Mouse (Mus musculus) ES-E14 (cell line): Measurements from ENCODE around the gene Il2ra.

Experiments
- CHD2 ChIP-seq: IDR thresholded peaks from 2 replicates; pipeline ENCODE4 v1.6.1; 2014; ENCODE audit warnings: mild to moderate bottlenecking, low read depth, low read length, inconsistent platforms
- MAFK ChIP-seq: IDR thresholded peaks from 2 replicates; pipeline ENCODE4 v1.6.1; 2014; ENCODE audit warnings: mild to moderate bottlenecking, low read depth, low read length, inconsistent platforms; ENCODE audit not compliant: insufficient read depth
- ZC3H11A ChIP-seq: IDR thresholded peaks from 2 replicates; pipeline ENCODE4 v1.6.1; 2012; ENCODE audit warnings: low read depth, mild to moderate bottlenecking, inconsistent platforms, low read length, borderline replicate concordance
- ZNF384 ChIP-seq: IDR thresholded peaks from 2 replicates; pipeline ENCODE4 v1.6.1; 2012; ENCODE audit warnings: low read depth, low read length, inconsistent platforms

- no peak for TF ChIP-seq ZC3H11A
- TF ChIP-seq ZNF384 = no peak
- TF ChIP-seq MAFK = no peak
- TF ChIP-seq CHD2 = no peak
Measured at GRCm38 (mm10) chr2:11732978-11733377, 90.4 kb downstream of the Il2ra start.
